Mouse (Mus musculus) limb, embryonic 12.5 days (tissue): ENCODE measurements at regions not wholly inside any gene's neighbourhood (a gene's known extent, or its start where the extent isn't known, plus 50 kb on each side); places are given as distances from the start of the nearest gene placed in this dataset.
A peak's percentile ranks its signal among the peaks of the same experiment; 100 is the strongest.

Experiments used
- ATAC-seq: fragments of 200-750 bp; cut with Nextera tagmentation; 2 replicates; pipeline ENCODE4 v1.8.0; 2017; ENCODE audit warnings: low read depth, moderate TSS enrichment; ENCODE audit not compliant: insufficient number of reproducible peaks, insufficient read depth, low FRiP score, low TSS enrichment
- H3K27ac ChIP-seq: fragments of 300-500 bp; sonication (generic); 2 replicates; pipeline ENCODE4 v1.5.1; 2016; ENCODE audit warnings: mild to moderate bottlenecking, moderate library complexity
- H3K27me3 ChIP-seq: fragments of 300-500 bp; sonication (generic); 2 replicates; pipeline ENCODE4 v1.6.1; 2016; ENCODE audit warnings: mild to moderate bottlenecking, moderate library complexity
- H3K36me3 ChIP-seq: fragments of 300-500 bp; sonication (generic); 2 replicates; pipeline ENCODE4 v1.6.1; 2016; ENCODE audit warnings: mild to moderate bottlenecking, moderate library complexity
- H3K4me1 ChIP-seq: fragments of 300-500 bp; sonication (generic); replicated peaks from 2 replicates; pipeline ENCODE4 v1.6.1; 2016
- H3K4me2 ChIP-seq: fragments of 300-500 bp; sonication (generic); 2 replicates; pipeline ENCODE4 v1.6.1; 2016; ENCODE audit warnings: mild to moderate bottlenecking, moderate library complexity
- H3K4me3 ChIP-seq: fragments of 300-500 bp; sonication (generic); replicated peaks from 2 replicates; pipeline ENCODE4 v1.5.1; 2016; ENCODE audit warnings: mild to moderate bottlenecking
- H3K9ac ChIP-seq: fragments of 300-500 bp; sonication (generic); replicated peaks from 2 replicates; pipeline ENCODE4 v1.6.1; 2016; ENCODE audit warnings: mild to moderate bottlenecking, moderate library complexity
- H3K9me3 ChIP-seq: fragments of 300-500 bp; sonication (generic); 2 replicates; pipeline ENCODE4 v1.6.1; 2016; ENCODE audit warnings: mild to moderate bottlenecking, moderate library complexity
- WGBS: fragments of 180-500 bp; shearing (Covaris S2); methylation state at CpG from one replicate; pipeline ENCODE4 v1.1.7; 2016; 5-methylcytosine and 5-hydroxymethylcytosine counted together

DNA sequence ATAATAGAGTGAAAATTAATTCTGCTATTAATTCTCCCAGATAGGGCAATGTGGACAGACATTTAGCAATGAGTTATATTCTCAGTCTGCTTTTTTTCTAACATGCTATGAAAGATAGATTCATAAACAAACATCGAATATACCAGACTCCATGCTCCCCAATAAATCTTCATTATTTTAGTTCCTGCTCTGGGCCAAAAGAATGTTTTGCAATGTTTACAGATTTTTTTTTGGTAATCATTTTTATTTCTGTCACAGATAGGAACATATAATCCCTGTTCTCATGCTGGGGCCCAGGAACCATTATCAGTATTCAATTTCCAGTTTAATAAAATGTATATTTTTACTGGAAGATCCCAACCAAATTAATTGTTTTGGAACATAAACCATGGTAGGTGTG, 205.9 kb downstream of the Papss1 start:
- no peak for ATAC-seq
- H3K9me3 ChIP-seq = no peaks in the 10 kb centered on the region
- H3K27ac ChIP-seq = no peak overlapping the region
- H3K4me1 ChIP-seq = peaks cover 5% of the 10 kb centered on the region; the same call in 1 of the 2 replicates
- no peaks in the 10 kb centered on the region for H3K27me3 ChIP-seq
- H3K9ac ChIP-seq = no peak overlapping the region
- H3K4me3 ChIP-seq = no peak overlapping the region
- no peak overlapping the region for H3K4me2 ChIP-seq
- no peaks in the 10 kb centered on the region for H3K36me3 ChIP-seq
- WGBS = 83% methylated on average over 1 of the region's 1 CpGs

DNA sequence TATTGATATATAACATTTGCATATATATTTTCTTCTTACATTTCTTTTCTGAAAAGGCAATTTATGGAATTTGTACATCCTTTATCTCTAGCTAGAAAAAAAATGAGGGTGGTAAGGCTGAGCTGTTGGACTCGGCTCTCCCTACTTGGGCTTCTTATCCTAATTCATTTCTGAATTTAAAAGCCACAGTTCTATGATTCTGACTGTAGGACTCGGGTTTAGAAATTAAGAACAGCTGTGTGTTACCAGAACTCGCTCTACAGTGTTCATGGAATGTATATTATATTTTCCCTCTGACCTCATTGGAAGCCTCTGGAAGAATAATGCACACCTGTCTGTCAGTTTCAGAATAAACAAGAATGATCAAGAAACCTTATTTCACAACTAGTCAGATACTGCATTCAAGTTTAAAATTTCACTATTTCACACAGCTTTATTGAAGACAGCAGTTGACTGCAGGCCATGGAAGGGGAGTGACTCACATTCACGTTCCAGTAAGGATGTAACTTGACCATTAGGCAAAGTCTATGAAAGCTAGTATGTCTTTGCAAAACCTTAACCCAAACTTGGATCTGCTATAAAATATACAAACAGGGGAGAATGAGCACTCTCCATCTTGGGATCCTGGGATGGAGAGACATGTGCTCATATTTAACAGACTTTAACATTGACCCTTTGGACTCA, 207.4 kb downstream of the Papss1 start:
- Histone ChIP-seq H3K4me1 (peaks cover 5% of the 10 kb centered on the region; the same call in 1 of the 2 replicates), H3K4me2 (no peak overlapping the region), H3K36me3 (no peaks in the 10 kb centered on the region), H3K4me3 (no peak overlapping the region), H3K27ac (no peak overlapping the region), H3K9me3 (no peaks in the 10 kb centered on the region), H3K9ac (no peak overlapping the region), H3K27me3 (no peaks in the 10 kb centered on the region)
- ATAC-seq = peak; percentile 26; the same call in 1 of the 2 replicates
- WGBS = 31% methylated on average over 4 of the region's 4 CpGs

DNA sequence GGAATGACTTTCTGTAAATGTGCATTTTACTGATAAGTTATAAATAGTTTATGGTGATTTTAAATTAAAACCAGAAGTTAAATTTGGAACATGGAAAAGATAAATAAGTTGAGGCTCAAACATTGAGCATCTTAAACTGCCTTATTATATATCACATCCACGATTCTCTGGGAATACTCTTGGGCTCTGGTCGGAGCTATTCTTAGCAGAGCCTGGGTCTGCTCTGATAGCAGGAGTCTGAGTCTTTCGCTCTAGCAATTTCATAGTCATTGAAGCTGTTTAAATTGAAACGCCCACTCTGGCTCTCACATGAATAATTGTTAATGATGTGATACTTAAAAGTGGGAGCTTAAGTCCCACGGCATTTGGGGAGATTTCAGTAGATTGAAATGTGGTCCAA, 208.0 kb downstream of the Papss1 start:
- Histone ChIP-seq H3K9me3 (no peaks in the 10 kb centered on the region), H3K36me3 (no peaks in the 10 kb centered on the region), H3K27me3 (no peaks in the 10 kb centered on the region), H3K4me1 (peaks cover 5% of the 10 kb centered on the region; the same call in 1 of the 2 replicates), H3K4me3 (no peak overlapping the region), H3K4me2 (no peak overlapping the region), H3K27ac (no peak overlapping the region), H3K9ac (no peak overlapping the region)
- WGBS = 69% methylated on average over 5 of the region's 5 CpGs
- ATAC-seq = no peak

DNA sequence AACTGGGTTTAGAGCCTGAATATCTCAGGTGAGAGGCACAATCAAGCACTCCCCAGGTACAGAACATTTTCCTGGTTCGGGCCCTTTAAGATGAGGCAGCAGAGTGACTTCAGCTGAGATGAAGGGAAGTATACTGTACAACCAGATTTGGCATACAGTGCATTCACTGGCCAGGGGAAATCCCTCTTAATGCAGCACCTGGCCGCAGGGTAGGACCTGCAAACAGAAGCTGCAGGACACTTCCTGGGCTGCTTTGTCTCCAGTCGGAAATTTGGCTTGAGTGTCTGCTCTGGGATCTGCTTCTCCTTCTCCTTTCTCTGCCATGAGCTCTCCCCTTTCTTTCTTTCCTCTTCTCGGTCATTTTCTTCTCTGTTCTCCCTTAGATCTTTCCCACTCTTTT, 210.9 kb downstream of the Papss1 start:
- H3K4me3 ChIP-seq = no peak overlapping the region
- H3K27me3 ChIP-seq = no peaks in the 10 kb centered on the region
- ATAC-seq = no peak
- no peak overlapping the region for H3K4me2 ChIP-seq
- no peak overlapping the region for H3K27ac ChIP-seq
- WGBS = 72% methylated on average over 4 of the region's 4 CpGs
- H3K36me3 ChIP-seq = no peaks in the 10 kb centered on the region
- H3K4me1 ChIP-seq = peaks cover 5% of the 10 kb centered on the region; the same call in 1 of the 2 replicates
- no peaks in the 10 kb centered on the region for H3K9me3 ChIP-seq
- no peak overlapping the region for H3K9ac ChIP-seq

DNA sequence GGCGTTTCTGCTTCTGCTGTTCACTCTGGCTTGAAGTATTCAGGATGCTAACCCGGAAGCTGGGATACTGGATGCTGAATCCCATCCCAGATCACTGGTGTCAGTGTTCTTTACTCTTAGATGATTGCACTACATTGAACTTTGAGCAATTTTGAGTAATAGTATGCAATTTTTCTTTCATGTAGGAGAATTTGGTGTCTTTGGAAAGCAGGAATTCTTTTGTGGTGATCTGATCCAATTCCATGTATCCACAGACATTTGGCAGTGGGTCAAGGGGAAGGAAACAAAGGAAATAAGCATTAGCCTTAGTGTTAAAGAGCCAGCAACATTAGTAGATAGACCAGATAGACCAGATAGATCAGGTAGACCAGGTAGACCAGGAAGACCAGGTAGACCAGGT, 212.1 kb downstream of the Papss1 start:
- H3K27me3 ChIP-seq = no peaks in the 10 kb centered on the region
- H3K9ac ChIP-seq = no peak overlapping the region
- WGBS = 83% methylated on average over 2 of the region's 2 CpGs
- ATAC-seq = no peak
- peaks cover 5% of the 10 kb centered on the region; the same call in 1 of the 2 replicates for H3K4me1 ChIP-seq
- H3K4me2 ChIP-seq = no peak overlapping the region
- no peaks in the 10 kb centered on the region for H3K9me3 ChIP-seq
- H3K4me3 ChIP-seq = no peak overlapping the region
- H3K27ac ChIP-seq = no peak overlapping the region
- H3K36me3 ChIP-seq = no peaks in the 10 kb centered on the region

DNA sequence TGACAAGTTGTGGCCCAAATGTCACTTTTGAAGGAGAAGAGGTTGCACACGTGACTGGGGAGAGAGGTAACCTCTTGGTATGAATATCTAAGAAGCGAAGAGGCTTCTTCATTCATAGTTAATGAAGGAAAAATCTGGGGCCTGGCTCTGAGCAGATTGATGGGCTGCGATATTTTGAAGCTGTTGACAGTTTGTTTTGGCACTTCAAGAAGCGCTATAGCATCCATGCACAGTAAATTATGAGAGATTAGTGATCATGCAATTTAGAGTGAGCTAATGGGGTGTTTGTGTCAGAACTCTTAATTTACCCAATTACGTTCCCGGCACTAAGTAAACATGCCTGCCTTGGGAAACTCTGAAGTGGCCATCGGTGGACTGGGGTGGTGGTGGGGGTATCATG, 215.2 kb downstream of the Papss1 start:
- Histone ChIP-seq H3K9ac (no peak overlapping the region), H3K4me3 (no peak overlapping the region), H3K27me3 (no peaks in the 10 kb centered on the region), H3K4me1 (no peaks in the 10 kb centered on the region), H3K27ac (no peak overlapping the region), H3K9me3 (no peaks in the 10 kb centered on the region), H3K4me2 (no peak overlapping the region), H3K36me3 (no peaks in the 10 kb centered on the region)
- 39% methylated on average over 7 of the region's 7 CpGs for whole genome bisulfite sequencing
- no peak for ATAC-seq

DNA sequence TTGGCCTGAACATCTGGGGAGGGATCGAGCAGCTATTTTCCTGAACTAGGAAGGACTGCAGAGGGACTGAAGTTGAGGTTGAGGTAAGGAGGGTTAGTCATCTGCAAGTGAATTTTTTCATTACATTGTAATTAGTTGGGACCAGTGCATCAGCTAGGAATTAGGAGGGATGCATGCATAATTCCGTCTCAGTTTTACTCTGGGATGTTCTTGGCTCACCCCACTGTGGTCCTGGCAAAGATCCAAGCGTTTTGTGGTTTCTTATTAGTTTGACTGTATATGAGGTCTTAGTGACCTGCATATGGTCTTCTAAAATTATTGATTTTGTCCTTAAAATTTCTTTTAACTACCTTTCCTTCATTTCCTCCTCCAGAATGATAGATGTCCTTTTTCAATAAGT, 221.0 kb downstream of the Papss1 start:
- H3K4me3 ChIP-seq = no peak overlapping the region
- no peaks in the 10 kb centered on the region for H3K36me3 ChIP-seq
- no peak overlapping the region for H3K27ac ChIP-seq
- H3K4me1 ChIP-seq = no peaks in the 10 kb centered on the region
- no peak for ATAC-seq
- H3K9ac ChIP-seq = no peak overlapping the region
- WGBS = 82% methylated on average over 3 of the region's 3 CpGs
- no peaks in the 10 kb centered on the region for H3K9me3 ChIP-seq
- H3K4me2 ChIP-seq = no peak overlapping the region
- H3K27me3 ChIP-seq = no peaks in the 10 kb centered on the region

DNA sequence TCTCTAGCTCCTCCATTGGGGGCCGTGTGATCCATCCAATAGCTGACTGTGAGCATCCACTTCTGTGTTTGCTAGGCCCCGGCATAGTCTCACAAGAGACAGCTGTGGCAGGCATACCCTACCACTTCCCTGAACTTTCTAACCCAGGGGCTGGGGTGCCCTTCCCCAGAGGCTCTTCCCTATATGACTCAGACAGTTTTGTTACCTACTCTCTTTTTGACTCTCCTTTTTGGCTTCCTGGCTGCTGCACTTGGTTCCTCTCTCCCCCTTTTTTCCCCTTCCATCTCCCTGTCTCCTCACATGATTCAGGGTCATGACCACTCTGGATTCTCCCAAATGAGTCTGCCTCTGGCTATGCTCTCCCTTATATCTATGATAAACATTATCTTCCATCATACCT, 223.8 kb downstream of the Papss1 start:
- Histone ChIP-seq H3K9me3 (no peaks in the 10 kb centered on the region), H3K27me3 (no peaks in the 10 kb centered on the region), H3K4me1 (no peaks in the 10 kb centered on the region), H3K36me3 (no peaks in the 10 kb centered on the region), H3K4me3 (no peak overlapping the region), H3K4me2 (no peak overlapping the region), H3K27ac (no peak overlapping the region), H3K9ac (no peak overlapping the region)
- ATAC-seq = no peak
- WGBS = 74% methylated on average over 2 of the region's 2 CpGs

DNA sequence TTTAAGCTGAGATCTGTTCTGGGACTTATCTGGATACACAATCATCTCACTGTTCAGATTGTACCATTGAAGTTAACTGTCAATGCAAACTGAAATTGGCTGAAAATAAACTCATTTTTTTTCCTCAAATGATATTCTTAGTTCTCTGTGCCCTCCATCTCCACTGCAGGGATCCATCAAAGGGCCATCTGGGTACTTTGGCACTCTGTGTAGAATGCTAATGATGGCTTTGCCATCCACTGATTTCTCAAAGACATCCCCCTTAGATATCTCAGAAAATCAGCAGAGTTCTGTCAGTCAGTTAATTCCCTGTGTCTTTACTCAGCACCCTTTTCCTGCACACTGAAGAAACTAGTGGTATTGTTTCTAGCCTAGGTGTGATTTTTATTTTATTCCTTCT, 224.6 kb downstream of the Papss1 start:
- Histone ChIP-seq H3K27me3 (no peaks in the 10 kb centered on the region), H3K9ac (no peak overlapping the region), H3K27ac (no peak overlapping the region), H3K4me3 (no peak overlapping the region), H3K4me2 (no peak overlapping the region), H3K9me3 (no peaks in the 10 kb centered on the region), H3K36me3 (no peaks in the 10 kb centered on the region), H3K4me1 (no peaks in the 10 kb centered on the region)
- ATAC-seq = no peak

DNA sequence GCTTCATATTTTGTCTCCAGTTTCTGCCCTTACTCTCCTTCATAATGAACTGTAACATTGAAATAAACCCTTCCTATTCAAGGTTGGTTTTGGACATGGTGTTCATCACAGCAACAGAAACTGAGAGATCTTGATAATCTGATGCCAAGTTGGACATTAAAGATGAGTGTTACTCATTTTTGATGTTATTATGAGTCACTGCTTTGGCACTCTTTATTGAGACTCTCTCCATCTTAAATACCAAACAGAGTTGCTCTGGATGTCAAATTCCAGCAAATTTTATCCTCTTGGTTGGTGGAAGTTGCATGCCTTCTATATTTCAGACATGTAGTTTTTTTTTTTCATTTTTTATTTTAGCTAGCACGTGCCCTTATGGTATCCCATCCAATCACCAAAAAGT, 229.5 kb downstream of the Papss1 start:
- Histone ChIP-seq H3K36me3 (no peaks in the 10 kb centered on the region), H3K4me2 (no peak overlapping the region), H3K9me3 (no peaks in the 10 kb centered on the region), H3K27me3 (no peaks in the 10 kb centered on the region), H3K4me1 (no peaks in the 10 kb centered on the region), H3K9ac (no peak overlapping the region), H3K4me3 (no peak overlapping the region), H3K27ac (no peak overlapping the region)
- no peak for ATAC-seq
- WGBS = 93% methylated on average over 1 of the region's 1 CpGs

DNA sequence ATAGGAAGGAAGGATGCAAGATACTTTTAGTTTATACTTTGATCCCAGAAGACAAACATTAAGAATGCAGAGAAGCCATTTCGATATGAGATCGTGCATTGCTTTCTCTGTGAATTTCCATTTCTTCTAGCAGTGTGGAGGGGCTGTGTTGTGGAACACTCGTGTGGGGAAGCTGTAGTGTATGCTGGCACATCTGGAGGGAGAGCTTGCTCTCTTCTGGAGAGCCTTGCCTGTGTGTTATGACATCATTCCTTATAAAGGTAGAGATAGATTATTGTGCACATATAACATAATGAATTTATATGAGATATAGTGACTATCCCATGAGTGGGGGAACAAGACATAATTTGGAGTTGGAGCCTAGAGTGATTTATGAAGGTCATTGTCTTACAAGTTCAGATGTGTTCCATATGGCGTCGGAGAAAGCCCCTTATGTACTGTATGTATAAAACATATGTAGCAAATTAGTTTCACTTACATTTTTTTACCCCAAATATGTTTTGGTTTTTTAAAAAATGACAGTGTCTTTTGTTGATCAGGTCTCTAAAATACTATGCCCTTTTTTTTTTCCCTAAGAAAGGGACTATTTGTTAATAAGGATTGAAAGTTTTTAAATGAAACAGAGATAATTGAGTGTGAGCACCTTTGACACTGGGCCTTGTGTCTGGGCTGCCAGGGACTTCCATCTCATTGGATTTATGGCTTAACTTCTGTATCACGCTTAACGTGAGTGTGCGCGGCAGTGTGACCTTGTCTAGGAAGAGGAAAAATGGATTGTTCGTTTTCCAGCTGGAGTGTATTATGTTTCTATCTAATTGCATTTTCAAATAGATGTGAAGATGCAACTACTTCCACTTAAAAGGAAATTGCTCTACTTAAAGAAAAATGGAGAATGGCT, 230.8 kb downstream of the Papss1 start:
- peak; percentile 76 for ATAC-seq
- 39% methylated on average over 10 of the region's 10 CpGs for WGBS
- H3K4me3 ChIP-seq = no peak overlapping the region
- no peaks in the 10 kb centered on the region for H3K4me1 ChIP-seq
- H3K9ac ChIP-seq = no peak overlapping the region
- no peaks in the 10 kb centered on the region for H3K9me3 ChIP-seq
- H3K27me3 ChIP-seq = no peaks in the 10 kb centered on the region
- H3K27ac ChIP-seq = no peak overlapping the region
- no peak overlapping the region for H3K4me2 ChIP-seq
- no peaks in the 10 kb centered on the region for H3K36me3 ChIP-seq
